Mouse (Mus musculus) 3T3-L1 (cell line): Measurements from ENCODE around the gene Traf7.

Source experiments
- DNase-seq: peaks from one replicate; pipeline ENCODE4 v3.0.0-alpha.2; 2015; ENCODE audit warnings: low read depth, low spot score

Traf7 gene

DNA sequence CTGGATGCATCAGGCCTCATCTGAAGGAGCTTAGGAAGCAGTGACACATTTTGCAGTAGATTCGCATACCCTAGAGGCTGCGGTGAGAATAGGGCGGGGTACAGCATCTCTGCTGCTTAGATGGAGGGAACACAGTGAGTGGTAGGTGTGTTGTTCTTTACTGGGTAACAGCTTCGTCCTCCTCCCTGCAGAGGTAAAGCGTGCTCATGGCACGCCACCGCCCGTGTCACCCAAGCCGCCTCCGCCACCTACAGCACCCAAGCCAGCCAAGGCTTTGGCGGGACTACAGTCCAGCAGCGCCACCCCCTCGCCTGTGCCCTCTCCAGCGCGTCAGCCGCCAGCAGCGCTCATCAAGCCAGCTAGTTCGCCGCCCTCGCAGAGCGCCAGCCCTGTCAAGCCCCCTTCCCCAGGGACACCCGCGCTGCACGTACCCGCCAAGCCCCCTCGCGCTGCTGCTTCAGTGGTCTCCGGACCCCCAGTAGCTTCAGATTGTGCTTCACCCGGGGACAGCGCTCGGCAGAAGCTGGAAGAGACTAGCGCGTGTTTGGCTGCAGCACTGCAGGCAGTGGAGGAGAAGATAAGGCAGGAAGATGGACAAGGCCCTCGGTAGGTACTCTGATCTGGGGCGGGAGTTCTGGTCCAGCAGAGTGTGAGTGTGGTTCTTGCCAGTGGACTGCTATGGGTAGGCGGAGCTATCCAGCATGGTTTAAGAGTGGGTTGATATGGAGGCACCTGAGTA, 21.2 kb downstream of the Traf7 start:
- no peak for DNase-seq

DNA sequence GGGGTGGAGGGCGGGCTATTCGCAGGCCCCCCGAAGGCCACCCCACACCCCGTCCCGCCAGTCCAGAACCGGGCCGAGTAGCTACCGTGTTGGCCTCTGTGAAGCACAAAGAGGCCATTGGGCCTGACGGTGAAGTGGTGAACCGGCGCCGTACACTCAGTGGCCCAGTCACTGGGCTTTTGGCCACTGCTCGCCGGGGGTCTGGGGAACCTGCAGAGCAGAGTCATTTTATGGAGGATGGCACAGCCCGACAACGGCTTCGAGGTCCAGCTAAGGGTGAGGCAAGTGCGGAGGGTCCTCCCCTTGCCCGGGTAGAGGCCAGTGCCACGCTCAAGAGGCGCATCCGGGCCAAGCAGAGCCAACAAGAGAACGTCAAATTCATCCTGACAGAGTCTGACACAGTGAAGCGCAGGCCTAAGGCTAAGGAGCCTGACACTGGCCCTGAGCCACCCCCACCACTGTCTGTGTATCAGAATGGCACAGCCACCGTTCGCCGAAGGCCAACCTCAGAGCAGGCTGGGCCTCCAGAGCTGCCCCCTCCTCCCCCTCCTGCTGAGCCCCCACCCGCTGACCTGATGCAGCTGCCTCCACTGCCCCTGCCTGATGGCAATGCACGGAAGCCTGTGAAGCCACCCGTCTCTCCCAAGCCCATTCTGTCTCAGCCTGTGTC, 22.3 kb downstream of the Traf7 start:
- DNase-seq, result no peak

DNA sequence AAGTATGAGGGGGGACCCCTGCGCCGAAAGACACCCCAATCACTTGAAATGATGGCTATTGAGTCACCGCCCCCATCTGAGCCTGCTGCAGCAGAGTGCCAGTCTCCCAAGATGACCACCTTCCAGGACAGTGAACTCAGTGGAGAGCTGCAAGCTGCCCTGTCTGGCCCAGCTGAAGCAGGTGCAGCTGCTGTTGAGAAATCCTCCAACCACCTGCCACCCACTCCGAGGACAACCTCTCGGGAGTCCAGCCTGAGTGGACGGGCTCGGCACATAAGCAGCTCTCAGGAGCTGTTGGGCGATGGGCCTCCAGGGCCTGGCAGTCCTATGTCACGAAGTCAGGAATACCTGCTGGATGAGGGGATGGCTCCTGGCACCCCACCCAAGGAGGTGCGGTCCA, 23.7 kb downstream of the Traf7 start:
- no peak for DNase-seq

DNA sequence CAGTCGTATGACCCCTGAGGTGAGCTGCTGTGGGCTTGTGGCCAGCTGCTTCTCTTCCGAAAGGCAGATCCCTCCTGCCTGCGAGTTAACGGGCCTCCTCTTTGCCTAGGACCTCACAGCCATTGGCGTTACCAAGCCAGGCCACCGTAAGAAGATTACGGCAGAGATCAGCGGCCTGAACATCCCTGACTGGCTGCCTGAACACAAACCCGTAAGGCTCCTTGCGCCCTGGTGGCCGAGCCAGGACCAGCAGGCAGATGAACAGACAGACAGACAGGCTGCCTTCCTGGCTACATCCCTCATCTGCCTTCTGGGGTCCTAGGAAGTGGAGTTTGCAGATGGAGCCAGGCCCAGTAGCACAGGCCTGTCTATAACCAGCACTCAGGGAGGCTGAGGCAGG, 25.5 kb downstream of the Traf7 start:
- DNase-seq, result peak; percentile 26

DNA sequence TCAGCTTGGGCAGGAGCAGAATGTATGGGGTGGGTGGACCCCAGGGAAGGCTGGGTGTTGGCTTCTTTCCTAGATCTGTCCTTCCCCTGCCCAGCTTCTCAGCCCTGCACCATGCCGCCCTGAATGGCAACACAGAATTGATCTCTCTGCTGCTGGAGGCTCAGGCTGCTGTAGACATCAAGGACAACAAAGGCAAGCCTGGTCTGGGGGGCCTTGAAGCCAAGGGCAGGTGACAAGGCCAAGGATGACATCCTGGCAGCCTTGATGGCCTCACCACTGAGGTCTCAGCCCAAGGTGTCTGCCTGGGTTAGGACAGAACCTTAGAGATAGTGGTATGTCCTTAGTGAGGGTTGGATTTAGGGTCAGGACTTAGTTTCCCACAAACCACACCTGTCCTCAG, 31.7 kb downstream of the Traf7 start:
- DNase-seq, result no peak

DNA sequence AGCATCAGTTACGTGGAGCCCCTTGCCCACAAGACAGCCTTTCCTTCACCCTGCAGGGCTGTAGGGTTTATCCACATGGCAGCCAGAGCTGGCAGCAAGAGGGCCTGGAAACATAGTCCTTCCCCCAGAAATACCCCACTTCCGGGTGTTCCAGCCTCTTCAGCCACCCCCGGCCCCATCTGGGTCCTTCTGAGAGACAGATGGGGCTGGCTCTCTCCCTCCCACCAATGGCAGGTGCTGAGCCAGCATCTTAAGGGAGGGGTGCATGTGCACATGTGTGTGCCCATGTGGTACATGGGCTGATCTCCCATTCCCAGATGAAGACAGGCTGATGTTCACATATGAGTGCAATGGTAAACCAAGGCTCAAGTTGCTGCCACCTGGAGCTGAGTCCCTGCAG, 32.3 kb downstream of the Traf7 start:
- DNase-seq, result no peak

DNA sequence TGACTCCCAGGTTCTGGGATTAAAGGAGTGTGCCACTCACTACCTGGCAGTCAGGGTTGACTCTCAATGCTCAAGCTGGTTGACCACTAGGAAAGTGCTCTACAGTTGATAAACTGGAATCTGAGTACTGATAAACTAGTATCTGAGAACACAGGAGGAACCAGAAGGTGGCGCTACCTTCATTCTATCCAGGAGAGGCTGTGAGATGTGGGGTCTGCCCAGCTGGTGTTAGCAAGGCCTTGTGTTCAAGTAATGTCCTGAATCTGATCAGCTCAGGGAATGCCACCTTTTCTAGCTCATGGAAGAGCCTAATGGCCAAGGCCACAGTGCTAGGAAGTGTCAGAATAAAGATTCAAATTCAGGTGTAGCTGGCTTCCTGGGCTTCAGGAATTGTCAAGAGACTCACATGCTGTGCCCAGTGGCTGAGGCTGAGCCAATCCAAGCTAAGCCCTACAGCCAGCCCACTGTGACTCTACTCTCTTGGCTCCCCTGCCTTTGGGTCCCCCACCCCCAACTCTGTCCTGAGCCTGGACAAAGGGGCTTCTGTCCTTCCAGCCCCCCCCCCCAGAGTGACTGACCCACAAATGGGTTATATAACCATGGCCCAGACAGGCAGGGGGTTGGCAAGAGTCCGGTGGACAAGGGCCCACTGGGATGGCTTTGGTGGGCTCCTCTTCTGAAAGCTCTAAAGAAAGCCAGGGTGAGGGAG, 33.0 kb downstream of the Traf7 start:
- DNase-seq, result peak; percentile 69

DNA sequence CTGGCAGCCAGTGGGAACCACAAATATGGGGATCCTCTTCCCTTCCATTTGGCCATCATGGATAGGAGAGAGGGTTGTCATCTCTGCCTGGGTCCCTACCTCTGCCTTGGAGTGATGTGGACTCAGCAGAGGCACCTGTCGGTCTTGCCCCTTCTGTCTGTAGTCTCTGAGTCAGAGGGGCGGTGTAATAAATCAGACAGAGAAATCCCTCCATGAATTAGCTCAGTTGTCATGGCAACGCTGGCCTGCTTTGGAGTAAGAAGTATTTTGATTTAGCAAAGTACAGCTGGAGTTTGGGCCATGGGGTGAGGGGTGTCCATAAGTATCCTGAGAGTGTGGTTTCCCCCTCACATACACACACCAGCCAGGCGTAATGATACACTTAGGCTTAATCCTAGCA, 37.3 kb downstream of the Traf7 start:
- no peak for DNase-seq

DNA sequence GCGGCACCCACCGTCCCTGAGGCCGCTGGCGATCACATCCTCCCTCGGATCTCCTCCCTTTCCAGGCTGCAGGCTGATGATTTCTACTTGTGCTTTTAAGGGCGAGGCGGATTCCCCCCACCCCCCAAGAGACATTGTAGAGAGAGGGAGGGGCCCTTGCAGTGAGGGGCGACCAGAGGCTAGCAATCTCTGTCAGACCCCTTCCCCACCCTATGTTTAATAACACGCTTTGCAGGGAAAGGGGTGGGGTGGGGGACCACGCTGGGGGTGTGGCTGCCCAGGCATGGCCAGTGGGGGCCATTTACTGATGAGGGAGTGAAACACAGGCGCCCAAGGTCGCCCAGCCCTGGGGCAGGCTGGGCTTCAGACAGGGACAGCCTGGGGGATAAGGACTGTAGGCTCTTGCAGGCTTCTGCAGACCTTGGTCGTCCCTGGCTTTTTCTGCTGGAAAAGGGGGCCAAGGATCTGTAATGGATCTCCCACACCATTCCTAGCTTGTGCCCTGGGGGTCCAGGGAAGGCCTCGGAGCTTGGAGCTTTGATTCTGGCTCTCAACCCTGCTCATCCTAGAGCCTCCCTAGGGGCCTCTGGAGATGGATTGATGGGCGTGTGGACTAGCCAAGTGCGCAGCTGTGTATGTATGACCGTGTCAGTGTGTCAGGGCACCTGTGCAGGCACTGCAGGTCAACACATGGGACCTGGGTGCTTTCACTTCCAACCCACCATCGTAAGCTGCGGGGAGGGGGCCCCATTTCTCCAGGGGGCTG, 38.3 kb downstream of the Traf7 start:
- DNase-seq, result no peak

DNA sequence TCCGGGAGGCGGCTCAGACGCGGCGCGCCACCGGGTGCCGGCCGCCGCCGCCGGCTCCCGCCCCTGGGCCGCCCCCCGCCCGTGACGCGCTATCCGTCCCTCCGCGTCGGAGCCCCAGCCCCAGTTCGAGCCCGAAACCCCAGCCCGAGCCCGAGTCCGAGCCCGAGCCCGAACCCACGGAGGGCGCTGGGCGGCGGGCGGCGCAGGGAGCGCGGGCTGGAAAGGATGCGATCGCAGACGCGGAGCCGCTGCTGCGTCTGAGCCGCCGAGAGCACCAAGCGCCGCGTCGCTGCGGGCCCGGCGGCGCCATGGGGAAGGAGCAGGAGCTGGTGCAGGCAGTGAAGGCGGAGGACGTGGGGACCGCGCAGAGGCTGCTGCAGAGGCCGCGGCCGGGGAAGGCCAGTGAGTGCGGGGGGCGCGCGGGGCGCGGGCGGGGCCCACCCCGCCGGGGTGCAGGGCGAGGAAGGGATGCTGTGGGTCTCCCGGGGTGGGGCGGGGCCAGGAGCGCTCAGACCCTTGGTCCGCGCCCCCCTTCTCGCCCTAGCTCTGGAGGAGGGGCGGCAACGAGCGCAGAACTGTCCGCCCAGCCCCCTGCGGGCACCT, 39.0 kb downstream of the Traf7 start:
- no peak for DNase-seq

DNA sequence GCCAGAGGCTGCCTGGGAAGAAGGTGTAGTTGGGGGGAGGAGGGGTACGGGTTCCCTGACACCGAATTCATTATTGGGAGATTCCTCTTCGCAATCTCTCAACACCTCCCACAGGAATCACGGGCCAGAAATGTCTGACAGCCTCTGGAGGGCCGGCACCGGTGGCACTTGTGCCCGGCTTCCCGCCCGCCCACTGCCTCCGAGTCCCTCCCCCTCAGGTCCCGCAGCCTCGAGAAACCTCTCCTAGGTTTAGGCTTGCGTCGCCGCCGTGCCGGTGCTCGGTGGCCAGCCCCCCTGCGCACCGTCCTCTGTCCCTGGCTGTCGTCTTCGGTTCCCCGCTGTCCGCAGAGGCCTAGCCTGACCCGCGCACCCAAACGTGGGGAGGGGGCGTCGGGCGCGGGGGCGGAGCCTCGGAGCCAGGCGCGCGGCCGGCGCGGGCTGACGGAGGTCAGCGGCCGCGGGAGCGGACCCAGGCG, 39.5 kb downstream of the Traf7 start, which contains the start of gene Caskin1:
Gene Caskin1 (plus strand): TSS at position 416 of the 476 bp plus-strand sequence.
- no peak for DNase-seq

DNA sequence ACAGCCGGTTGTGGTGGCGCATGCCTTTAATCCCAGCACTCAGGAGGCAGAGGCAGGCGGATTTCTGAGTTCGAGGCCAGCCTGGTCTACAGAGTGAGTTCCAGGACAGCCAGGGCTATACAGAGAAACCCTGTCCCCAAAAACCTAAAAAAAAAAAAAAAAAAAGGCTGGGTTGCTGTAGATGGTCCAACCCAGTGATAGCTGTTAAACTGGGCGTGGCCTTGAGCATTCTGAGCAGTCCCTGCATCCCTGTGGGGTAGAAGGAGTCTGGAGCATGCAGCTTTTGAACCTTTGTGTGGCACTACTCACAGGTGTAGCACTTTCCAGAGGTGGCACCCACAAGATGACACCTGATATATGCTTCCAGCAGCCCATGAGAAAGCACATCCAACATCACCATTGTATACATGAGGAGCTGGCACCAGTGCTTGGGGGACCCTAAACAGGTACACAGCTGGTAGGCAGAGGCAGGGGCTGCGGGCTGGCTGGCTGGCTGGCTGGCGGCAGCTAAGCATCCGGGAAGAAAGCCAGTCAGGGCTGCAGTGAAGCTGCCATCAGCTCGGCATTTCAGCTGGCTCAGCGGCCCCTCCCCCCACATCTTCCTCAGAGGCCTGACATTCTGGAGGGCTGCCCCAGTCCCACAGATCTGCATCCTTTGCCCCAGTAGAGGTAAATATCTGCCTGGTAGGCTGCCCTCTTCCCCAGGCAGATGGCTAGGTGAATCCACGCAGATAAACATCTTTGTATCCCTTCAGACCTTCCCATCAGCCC, 42.5 kb downstream of the Traf7 start:
- no peak for DNase-seq

DNA sequence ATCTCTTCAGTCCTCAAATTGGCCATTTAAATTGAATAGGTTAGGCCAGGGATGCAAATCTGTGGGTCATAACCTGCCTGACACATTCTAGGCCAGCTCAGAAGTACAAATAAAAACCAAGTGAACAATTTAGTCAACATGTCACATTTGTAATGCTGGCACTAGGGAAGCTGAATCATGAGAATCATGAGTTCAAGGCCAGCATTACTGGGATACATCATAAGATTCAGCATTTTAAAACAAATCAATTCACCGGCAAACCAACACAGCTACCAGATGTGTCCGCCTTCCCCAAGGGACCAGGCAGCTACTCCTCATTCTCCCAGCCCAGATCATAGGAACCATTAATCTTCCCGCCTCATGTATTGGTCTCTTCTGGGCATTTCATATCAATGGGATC, 44.2 kb downstream of the Traf7 start:
- DNase-seq, result no peak

DNA sequence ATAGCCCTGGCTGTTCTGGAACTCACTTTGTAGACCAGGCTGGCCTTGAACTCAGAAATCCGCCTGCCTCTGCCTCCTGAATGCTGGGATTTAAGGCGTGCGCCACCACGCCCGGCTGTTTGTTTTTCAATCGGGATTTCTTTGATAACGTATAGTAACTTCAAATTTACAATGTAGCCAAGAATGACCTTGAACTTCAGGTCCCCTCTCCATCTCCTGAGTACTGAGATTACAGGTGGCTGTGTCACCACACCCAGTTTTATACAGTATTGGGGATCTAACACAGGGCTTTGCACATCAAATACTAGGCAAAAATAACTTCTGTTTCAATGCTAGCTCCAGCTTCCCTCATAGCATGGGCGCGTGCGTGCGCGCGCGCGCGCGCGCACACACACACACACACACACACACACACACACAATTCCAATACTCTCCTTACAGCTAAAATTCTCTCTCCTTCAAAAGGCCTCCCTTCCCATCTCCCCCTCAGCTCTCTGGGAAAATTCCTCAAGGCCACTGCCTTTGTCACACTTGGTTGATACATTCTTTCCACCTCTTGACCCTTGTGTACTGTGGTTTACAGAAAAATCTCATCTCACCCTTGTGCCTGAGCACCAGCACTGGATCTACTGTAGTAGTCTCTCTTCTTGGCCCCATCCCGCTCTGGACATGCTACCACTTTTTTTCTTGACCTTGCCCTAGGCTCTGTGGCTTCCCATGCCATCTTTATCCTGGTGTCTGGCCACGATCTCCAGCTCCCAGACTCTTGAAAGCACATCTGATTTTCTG, 46.5 kb downstream of the Traf7 start:
- no peak for DNase-seq

DNA sequence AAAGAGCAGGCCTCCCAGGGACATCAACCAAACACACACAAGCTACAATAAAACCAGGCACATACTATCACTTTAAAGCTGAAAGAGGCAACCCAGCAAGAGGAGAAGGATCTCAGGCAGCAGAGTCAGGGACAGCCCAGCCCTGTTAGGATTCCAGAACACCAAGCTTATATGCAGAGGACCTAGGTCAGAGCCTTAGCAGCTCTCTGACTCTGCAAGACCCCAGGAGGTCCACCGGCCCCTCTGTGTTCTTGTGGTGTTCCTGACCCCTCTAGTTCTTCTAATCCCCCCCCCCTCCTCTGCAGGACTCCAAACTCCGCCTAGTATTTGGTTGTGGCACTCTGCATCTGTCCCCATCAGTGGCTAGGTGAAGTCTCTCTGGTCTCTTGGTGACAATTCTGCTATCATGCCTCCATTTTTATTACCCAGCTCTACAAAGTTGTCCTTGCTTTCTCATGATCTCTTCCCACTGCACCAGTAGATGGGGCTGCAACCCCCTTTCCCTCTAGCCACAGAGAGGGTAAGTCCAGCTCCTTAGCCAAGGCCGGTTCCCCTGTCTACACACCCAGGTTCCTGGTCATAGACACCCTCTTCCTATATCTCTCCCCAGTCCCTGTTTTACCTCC, 47.4 kb downstream of the Traf7 start:
- peak; percentile 68 for DNase-seq

DNA sequence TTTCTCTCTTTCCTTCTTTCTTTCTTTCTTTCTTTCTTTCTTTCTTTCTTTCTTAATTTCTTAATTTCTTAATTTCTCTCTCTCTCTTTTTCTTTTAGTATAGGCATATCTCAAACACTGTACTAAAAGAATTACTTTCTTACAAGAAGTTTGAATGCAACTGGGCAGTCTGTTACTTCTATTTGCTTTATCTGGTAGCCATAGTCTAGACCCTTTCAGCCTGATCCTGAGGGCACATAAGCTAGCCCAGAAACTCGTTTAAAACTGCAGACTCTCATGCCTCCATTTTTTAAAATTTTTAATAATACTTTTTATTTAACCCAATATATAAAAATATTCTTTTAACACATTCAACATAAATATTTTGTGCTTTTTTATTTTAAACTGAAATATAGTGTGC, 48.3 kb downstream of the Traf7 start:
- DNase-seq, result no peak

DNA sequence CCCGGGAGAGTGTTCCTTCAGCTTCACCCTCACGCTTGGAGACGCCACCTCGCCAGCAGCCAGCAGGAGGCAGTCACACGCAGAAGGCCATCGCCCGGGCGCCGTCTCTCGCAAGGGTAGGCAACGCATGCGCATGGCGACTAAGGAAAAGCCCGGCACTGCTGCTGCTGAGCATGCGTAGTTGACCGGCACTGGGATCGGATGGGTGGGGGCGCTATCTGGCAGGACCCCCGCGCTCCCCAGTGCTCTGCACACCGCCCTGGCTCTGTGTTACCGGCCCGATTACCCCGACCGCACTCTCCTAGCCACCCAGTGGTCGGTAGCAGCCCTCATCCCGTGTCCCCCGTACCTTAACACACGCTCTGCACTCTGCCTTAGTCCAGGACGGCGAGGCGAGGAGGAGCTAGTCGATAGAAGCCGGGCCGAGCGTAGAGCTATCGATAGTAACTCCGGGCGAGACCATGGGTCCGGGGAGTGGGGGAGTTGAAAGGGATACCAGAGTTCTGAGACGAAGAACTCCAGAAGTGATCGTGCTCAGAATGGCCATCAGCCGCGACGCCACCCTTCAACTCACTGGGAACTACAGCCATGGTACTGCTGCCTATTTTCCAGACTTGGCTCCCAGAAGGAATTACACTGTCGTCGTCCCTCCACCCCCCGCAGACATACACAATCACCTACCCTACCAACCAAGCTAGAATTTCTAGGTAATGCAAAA, 48.9 kb downstream of the Traf7 start, which contains the start of gene Mlst8:
Gene Mlst8 (minus strand): TSS at position 416 of the 718 bp plus-strand sequence.
- peak; percentile 97 for DNase-seq

DNA sequence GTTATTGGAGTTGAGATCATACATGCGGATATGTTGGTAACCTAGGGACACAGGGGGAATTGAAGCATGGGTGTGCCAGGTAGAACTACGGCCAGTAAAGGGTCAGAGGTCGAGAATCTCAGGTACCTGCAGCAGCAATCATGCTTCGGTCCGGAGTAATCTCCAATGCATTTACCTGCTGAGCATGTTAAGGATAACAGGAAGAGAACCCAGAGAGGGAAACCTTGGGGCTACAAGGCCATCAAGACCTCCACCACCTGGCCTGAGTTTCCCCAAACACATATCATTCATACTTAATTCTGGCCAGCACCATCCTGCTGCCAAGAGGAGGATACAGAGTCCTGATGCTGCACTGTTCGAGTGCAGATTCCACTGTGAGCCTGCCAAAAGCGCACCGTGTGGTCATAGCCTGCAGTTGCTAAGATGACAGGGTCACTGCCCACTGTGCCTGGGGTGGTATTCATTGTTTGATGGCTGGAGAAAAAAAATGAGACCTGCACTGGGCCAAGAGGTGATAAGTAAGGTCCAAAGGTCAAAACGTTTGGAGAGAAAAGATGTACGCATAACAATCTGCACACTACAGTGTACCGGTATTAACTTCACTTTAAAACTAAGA, 49.6 kb downstream of the Traf7 start:
- DNase-seq, result peak; percentile 60
